Mouse (Mus musculus) cerebellum, adult 2 months (tissue): ENCODE measurements at regions not wholly inside any gene's neighbourhood (a gene's known extent, or its start where the extent isn't known, plus 50 kb on each side); places are given as distances from the start of the nearest gene placed in this dataset.

Experiments used
- CTCF ChIP-seq: fragments of 200-500 bp; IDR thresholded peaks from 2 replicates; pipeline ENCODE4 v1.5.1; 2011; ENCODE audit warnings: low read depth, mild to moderate bottlenecking, control low read depth, low read length, moderate library complexity, borderline replicate concordance; ENCODE audit not compliant: insufficient read depth
- POLR2A ChIP-seq: fragments of 200-500 bp; IDR thresholded peaks from 2 replicates; pipeline ENCODE4 v1.6.1; 2011; ENCODE audit warnings: low read length, control low read depth, borderline replicate concordance; ENCODE audit not compliant: insufficient read depth

GRCm38 (mm10) chr2:44462619-44463329, 464.7 kb downstream of the Gtdc1 start:
- TF ChIP-seq CTCF: no peak
- no peak for TF ChIP-seq POLR2A
